Mouse (Mus musculus) megakaryocyte, embryonic 14.5 days (primary cell): ENCODE measurements around the gene Rhof. TPM values are rescaled to one million over a fixed set of nuclear protein-coding genes. Genes with fewer than 3 reads are reported as not detected.

Experiments
- H3K27me3 ChIP-seq: replicated peaks from 2 replicates; pipeline ENCODE3; 2012; ENCODE audit warnings: inconsistent platforms
- H3K36me3 ChIP-seq: replicated peaks from 2 replicates; pipeline ENCODE3; 2012; ENCODE audit warnings: low read length, inconsistent platforms, mixed read lengths
- H3K4me1 ChIP-seq: 2 replicates; pipeline ENCODE4 v1.6.1; 2012; ENCODE audit warnings: inconsistent platforms
- H3K4me3 ChIP-seq: replicated peaks from 2 replicates; pipeline ENCODE3; 2012; ENCODE audit warnings: moderate library complexity, mild to moderate bottlenecking, inconsistent platforms
- H3K9me3 ChIP-seq: 2 replicates; pipeline ENCODE4 v1.6.1; 2012; ENCODE audit warnings: inconsistent platforms
- FLI1 ChIP-seq: IDR thresholded peaks from 2 replicates; pipeline ENCODE4 v1.6.1; 2012; ENCODE audit warnings: low read length, inconsistent platforms, mixed read lengths
- GATA1 ChIP-seq: IDR thresholded peaks from 3 replicates; pipeline ENCODE4 v1.6.1; 2012; ENCODE audit warnings: mixed read lengths, low read length, inconsistent platforms, borderline replicate concordance
- polyA plus RNA-seq: library from polyadenylated mRNA; stranded (reverse); fragments of >175 nt; gene quantifications from 2 replicates; pipeline ENCODE4 v1.2.3, GENCODE M21; 2012; ENCODE audit warnings: low replicate concordance; ENCODE audit not compliant: insufficient read depth

Rhof gene
- polyA plus RNA-seq, 1 experiment, result 61.2 TPM

- H3K4me1 ChIP-seq, result peaks cover 100% of the 10 kb centered on the region
- peak overlapping the region; percentile 98 for H3K4me3 ChIP-seq
- H3K36me3 ChIP-seq, result peaks cover 88% of the 10 kb centered on the region
- TF ChIP-seq FLI1, result no peak
- H3K9me3 ChIP-seq, result no peaks in the 10 kb centered on the region
- no peaks in the 10 kb centered on the region for H3K27me3 ChIP-seq
These were observed 2.3 kb downstream of the Rhof start for GRCm38 (mm10) chr5:123130030-123130813.

DNA sequence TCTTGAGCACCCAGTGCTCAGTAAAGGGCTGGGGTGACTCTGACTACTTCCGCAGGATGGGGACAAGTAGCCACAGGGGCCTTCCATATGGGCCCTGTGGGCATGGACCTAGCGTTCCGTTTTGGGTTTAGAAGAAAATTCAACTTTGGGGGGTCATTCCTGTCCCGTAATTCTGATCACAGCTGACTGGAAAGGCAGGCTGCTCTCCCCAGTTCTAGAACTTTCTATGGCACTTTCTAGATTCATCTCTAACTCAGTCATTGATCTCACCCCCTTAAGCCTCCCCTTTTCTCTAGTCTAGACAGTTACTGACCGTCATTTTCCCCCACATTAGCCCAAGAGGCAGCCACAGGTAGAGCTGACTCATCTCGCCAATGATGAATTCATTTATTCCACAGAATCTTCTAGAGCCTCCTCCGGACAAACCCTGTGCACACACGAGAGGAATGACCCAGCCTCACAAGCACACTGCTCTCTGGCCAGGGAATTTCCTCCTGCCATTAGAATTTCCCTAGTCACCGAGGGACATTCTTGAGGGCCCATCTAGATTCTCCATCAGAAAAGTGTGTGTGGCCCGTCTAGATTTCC lies 3.2 kb downstream of the Rhof start:
- H3K27me3 ChIP-seq, result no peaks in the 10 kb centered on the region
- TF ChIP-seq GATA1 (no peak), FLI1 (no peak)
- peaks cover 87% of the 10 kb centered on the region for H3K36me3 ChIP-seq
- H3K4me1 ChIP-seq, result peaks cover 100% of the 10 kb centered on the region
- peak overlapping the region; percentile 98 for H3K4me3 ChIP-seq
- no peaks in the 10 kb centered on the region for H3K9me3 ChIP-seq

DNA sequence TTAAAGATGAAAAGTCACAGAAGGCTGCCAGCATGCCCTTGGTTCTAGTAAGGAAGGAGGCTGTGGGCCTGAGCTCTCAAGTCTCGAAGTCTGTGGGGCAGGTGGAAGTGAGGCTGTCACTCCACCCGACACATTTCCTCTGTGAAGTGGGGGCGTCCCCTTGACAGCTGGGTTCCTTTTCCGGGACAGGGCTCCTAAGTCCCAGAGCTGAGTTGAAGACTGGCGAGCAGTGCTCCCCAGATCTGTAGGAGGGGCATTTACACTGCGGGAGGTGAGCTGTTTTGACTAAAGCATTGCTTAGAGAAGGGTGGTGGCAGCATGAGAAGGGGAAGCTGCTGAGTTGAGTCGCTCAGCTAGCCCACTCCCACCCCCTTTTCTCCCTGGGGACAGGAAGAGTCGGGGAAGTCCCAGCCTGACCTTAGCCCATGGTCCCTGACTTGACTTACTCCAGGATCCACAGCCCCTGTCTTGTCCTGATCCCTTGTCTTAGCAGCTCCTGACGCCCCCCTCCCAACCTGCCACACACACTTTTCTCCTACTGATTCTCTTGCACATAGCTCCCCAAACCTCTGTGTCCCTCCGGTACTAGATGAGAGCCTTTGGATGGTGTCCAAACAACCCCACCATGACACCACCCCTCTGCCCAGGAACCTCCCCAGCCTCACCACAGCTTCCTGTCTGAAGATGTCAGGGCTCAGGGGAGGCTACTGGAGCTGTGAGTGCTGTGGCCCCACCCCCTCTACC lies 3.9 kb downstream of the Rhof start:
- Histone ChIP-seq H3K4me3 (peak overlapping the region; percentile 98), H3K9me3 (no peaks in the 10 kb centered on the region), H3K36me3 (peaks cover 87% of the 10 kb centered on the region), H3K27me3 (no peaks in the 10 kb centered on the region), H3K4me1 (peaks cover 97% of the 10 kb centered on the region)
- TF ChIP-seq FLI1, result no peak
- no peak for TF ChIP-seq GATA1

GRCm38 (mm10) chr5:123127031-123127430 lies 5.5 kb downstream of the Rhof start:
- peak overlapping the region; percentile 71 for H3K4me3 ChIP-seq
- peaks cover 97% of the 10 kb centered on the region for H3K4me1 ChIP-seq
- TF ChIP-seq FLI1 (no peak), GATA1 (no peak)

GRCm38 (mm10) chr5:123125638-123126406 lies 6.7 kb downstream of the Rhof start:
- TF ChIP-seq GATA1 (no peak), FLI1 (no peak)
- H3K9me3 ChIP-seq, result peaks cover 3% of the 10 kb centered on the region; the same call in 1 of the 2 replicates
- peak overlapping the region; percentile 82 for H3K4me3 ChIP-seq
- peaks cover 98% of the 10 kb centered on the region for H3K36me3 ChIP-seq
- no peaks in the 10 kb centered on the region for H3K27me3 ChIP-seq
- peaks cover 97% of the 10 kb centered on the region for H3K4me1 ChIP-seq

More at GRCm38 (mm10) chr5:123127031-123127430, 5.5 kb downstream of the Rhof start:
- H3K27me3 ChIP-seq, result no peaks in the 10 kb centered on the region
- peaks cover 95% of the 10 kb centered on the region for H3K36me3 ChIP-seq
- peaks cover 3% of the 10 kb centered on the region; the same call in 1 of the 2 replicates for H3K9me3 ChIP-seq

DNA sequence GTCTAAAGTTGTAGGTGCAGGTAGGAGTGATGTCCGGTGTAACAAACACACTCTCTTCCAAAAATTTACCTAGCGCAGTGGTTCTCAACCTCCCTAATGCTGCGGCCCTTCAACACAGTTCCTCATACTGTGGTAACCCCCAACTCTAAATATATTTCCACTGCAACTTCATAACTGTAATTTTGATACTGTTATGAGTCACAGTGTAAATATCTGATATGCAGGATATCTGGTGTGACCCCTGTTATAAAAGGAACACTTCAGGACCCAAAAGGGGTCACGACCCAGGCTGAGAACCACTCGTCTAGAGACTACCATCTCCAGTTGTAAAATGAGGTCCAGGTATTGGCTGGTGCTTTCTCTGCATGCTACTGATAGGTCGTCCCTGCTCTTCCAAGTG lies 7.4 kb downstream of the Rhof start:
- H3K9me3 ChIP-seq, result peaks cover 3% of the 10 kb centered on the region; the same call in 1 of the 2 replicates
- TF ChIP-seq GATA1 (no peak), FLI1 (no peak)
- peaks cover 97% of the 10 kb centered on the region for H3K4me1 ChIP-seq
- H3K4me3 ChIP-seq, result peak overlapping the region; percentile 82
- no peaks in the 10 kb centered on the region for H3K27me3 ChIP-seq
- H3K36me3 ChIP-seq, result peaks cover 98% of the 10 kb centered on the region

DNA sequence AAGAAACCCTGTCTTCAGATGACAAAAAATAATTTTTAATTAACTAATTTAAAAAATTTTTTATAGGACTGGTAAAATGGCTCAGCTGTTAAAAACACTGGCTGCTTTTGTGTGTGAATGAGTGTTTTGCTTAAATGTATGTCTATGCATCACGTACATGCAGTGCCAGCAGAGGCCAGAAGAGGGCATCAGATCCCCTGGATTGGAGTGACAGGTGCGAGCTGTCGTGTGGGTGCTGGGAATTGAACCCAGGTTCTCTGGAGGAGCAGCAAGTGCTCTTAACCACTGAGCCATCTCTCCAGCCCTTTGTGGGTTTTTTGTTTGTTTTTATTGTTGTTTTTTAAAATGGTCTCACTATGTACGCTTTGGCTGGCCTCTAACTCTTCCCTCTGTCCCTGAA lies 10.3 kb downstream of the Rhof start:
- TF ChIP-seq GATA1, result no peak
- TF ChIP-seq FLI1, result no peak
- H3K36me3 ChIP-seq, result peaks cover 98% of the 10 kb centered on the region
- no peaks in the 10 kb centered on the region for H3K27me3 ChIP-seq
- H3K4me3 ChIP-seq, result no peak overlapping the region
- peaks cover 3% of the 10 kb centered on the region; the same call in 1 of the 2 replicates for H3K9me3 ChIP-seq
- H3K4me1 ChIP-seq, result peaks cover 97% of the 10 kb centered on the region

DNA sequence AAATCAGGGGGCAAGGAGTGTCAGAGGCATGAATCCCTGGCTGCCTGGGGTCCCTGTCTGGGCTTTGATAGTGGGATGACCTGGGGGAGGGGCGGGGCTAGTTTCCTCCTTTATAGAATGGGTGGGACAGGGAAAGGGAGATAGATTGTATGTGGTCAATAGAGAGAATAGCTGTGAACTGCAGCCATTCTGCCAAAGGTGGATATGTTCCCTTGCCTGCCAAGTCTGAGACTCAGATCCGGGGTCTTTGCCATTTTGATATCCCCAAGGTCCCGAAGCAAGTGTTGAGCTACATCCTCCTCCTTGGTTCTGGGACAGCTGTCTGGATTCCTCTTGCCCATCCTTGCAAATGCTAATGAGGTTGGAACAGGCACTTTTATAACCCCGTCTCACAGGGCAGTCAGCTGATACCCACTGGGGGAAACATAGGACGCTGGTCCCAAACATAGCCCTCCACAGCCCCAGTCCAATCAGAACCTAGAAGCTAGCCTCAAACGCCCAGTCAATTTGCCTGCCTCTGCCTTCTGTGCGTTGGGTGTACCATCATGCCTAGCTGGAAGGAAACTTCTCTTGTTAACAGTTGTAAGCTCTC lies 11.8 kb downstream of the Rhof start:
- no peak for TF ChIP-seq GATA1
- no peak for TF ChIP-seq FLI1
- Histone ChIP-seq H3K27me3 (no peaks in the 10 kb centered on the region), H3K36me3 (peaks cover 99% of the 10 kb centered on the region), H3K4me3 (peak overlapping the region; percentile 66), H3K4me1 (peaks cover 97% of the 10 kb centered on the region), H3K9me3 (peaks cover 3% of the 10 kb centered on the region; the same call in 1 of the 2 replicates)

DNA sequence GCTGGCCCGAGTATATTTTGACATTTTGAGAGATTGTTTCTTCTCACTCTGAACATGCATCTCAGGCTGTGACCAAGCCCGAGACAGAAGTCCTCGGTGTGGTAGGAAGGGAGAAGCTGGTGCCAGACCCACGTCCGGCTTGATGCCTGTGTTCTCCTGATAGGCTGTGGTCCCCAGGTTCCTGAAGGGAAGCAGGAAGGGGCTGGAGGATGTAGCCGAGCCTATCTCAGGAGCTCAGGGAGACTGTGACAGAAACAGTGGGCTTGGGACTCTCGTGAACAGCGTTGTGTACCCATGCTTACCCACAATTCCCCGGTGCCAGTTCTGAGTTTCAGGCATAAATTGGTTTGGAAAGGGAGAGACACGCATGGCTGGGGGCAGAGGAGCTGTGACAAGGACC lies 13.7 kb downstream of the Rhof start:
- H3K9me3 ChIP-seq, result peaks cover 3% of the 10 kb centered on the region; the same call in 1 of the 2 replicates
- peaks cover 100% of the 10 kb centered on the region for H3K36me3 ChIP-seq
- H3K4me3 ChIP-seq, result peak overlapping the region; percentile 60
- TF ChIP-seq GATA1, result peak; percentile 95
- TF ChIP-seq FLI1, result peak; percentile 85
- no peaks in the 10 kb centered on the region for H3K27me3 ChIP-seq
- peaks cover 99% of the 10 kb centered on the region for H3K4me1 ChIP-seq
